Mouse (Mus musculus) embryonic facial prominence, embryonic 15.5 days (tissue): Measurements from ENCODE around the gene Cdhr2. TPM values are rescaled to one million over a fixed set of nuclear protein-coding genes. Genes with fewer than 3 reads are reported as not detected.

Source experiments
- ATAC-seq: fragments of 200-750 bp; cut with Nextera tagmentation; 2 replicates; pipeline ENCODE4 v1.8.0; 2017; ENCODE audit warnings: low read depth, moderate TSS enrichment; ENCODE audit not compliant: insufficient number of reproducible peaks, low FRiP score, low TSS enrichment
- H3K27ac ChIP-seq: fragments of 300-500 bp; sonication (generic); replicated peaks from 2 replicates; pipeline ENCODE4 v1.5.1; 2015; ENCODE audit warnings: mild to moderate bottlenecking, inconsistent platforms
- H3K27me3 ChIP-seq: fragments of 300-500 bp; sonication (generic); 2 replicates; pipeline ENCODE4 v1.6.1; 2015; ENCODE audit warnings: inconsistent platforms
- H3K36me3 ChIP-seq: fragments of 300-500 bp; sonication (generic); 2 replicates; pipeline ENCODE4 v1.6.1; 2015; ENCODE audit warnings: mild to moderate bottlenecking, inconsistent platforms
- H3K4me1 ChIP-seq: fragments of 300-500 bp; sonication (generic); 2 replicates; pipeline ENCODE4 v1.6.1; 2015; ENCODE audit warnings: inconsistent platforms
- H3K4me2 ChIP-seq: fragments of 300-500 bp; sonication (generic); replicated peaks from 2 replicates; pipeline ENCODE4 v1.6.1; 2015; ENCODE audit warnings: mild to moderate bottlenecking, inconsistent platforms
- H3K4me3 ChIP-seq: fragments of 300-500 bp; sonication (generic); replicated peaks from 2 replicates; pipeline ENCODE4 v1.5.1; 2015; ENCODE audit warnings: mild to moderate bottlenecking, inconsistent platforms
- H3K9ac ChIP-seq: fragments of 300-500 bp; sonication (generic); 2 replicates; pipeline ENCODE4 v1.6.1; 2015; ENCODE audit warnings: inconsistent platforms
- H3K9me3 ChIP-seq: fragments of 300-500 bp; sonication (generic); replicated peaks from 2 replicates; pipeline ENCODE4 v1.6.1; 2016; ENCODE audit warnings: inconsistent platforms
- WGBS: fragments of 180-500 bp; shearing (Covaris S2); methylation state at CpG from one replicate; pipeline ENCODE4 v1.1.7; 2015; 5-methylcytosine and 5-hydroxymethylcytosine counted together
- polyA plus RNA-seq: library from polyadenylated mRNA; unstranded; fragments of >200 nt; fragmentation: Nextera tagmentation; extraction: Ambion mirVana; gene quantifications from 2 replicates; pipeline ENCODE4 v1.2.1, GENCODE M21; 2015

The Cdhr2 gene
- 0.05 TPM in 1 of 2 replicates, not detected in the other for polyA plus RNA-seq

GRCm38 (mm10) chr13:54701243-54701642 lies at the start of gene Cdhr2:
Cdhr2 (plus strand) TSS chr13:54701461.
- Histone ChIP-seq H3K4me2 (no peak within 1 kb of the TSS), H3K27me3 (no peaks in the 10 kb centered on the region), H3K36me3 (no peaks in the 10 kb centered on the region), H3K4me3 (no peak within 1 kb of the TSS), H3K27ac (no peak within 1 kb of the TSS), H3K4me1 (no peaks in the 10 kb centered on the region), H3K9ac (no peak within 1 kb of the TSS), H3K9me3 (no peaks in the 10 kb centered on the region)
- 0 out of 2 replicates have a peak, but pooled peaks have one; percentile 45 for ATAC-seq
- 74% methylated on average over 5 of the region's 5 CpGs for WGBS

GRCm38 (mm10) chr13:54660877-54661276 lies 40.4 kb upstream of the Cdhr2 start:
- H3K4me3 ChIP-seq, result no peak overlapping the region
- no peak overlapping the region for H3K9ac ChIP-seq
- ATAC-seq, result no peak
- WGBS, result 60% methylated on average over 5 of the region's 5 CpGs
- no peak overlapping the region for H3K27ac ChIP-seq
- H3K27me3 ChIP-seq, result no peaks in the 10 kb centered on the region
- H3K9me3 ChIP-seq, result no peaks in the 10 kb centered on the region
- no peak overlapping the region for H3K4me2 ChIP-seq
- H3K4me1 ChIP-seq, result no peaks in the 10 kb centered on the region
- H3K36me3 ChIP-seq, result peaks cover 72% of the 10 kb centered on the region

GRCm38 (mm10) chr13:54661358-54661757 lies 39.9 kb upstream of the Cdhr2 start:
- no peaks in the 10 kb centered on the region for H3K27me3 ChIP-seq
- no peak for ATAC-seq
- H3K4me1 ChIP-seq, result no peaks in the 10 kb centered on the region
- H3K36me3 ChIP-seq, result peaks cover 67% of the 10 kb centered on the region
- no peak overlapping the region for H3K4me3 ChIP-seq
- H3K9ac ChIP-seq, result no peak overlapping the region
- no peak overlapping the region for H3K4me2 ChIP-seq
- H3K27ac ChIP-seq, result no peak overlapping the region
- WGBS, result 91% methylated on average over 12 of the region's 12 CpGs
- H3K9me3 ChIP-seq, result no peaks in the 10 kb centered on the region

DNA sequence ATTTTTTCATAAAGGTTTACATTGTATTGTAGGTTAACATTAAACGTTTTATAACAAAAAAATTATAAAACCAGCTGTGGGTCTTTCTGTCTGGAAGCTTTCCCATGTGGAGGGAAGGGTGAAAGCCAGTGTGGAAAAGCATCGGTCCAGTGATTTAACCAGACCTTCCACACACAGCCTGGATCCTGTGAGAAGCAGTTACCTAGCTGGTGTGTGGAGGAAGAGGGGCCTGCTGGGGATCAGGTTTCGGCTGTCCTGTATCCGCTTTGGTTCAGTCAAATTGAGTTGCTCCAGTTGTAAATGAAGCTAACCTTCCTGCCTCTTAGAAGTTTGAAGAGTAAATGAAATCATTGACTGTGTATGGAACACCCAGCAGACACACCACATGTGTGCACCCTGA lies 37.3 kb upstream of the Cdhr2 start:
- no peak overlapping the region for H3K4me3 ChIP-seq
- no peak for ATAC-seq
- peaks cover 48% of the 10 kb centered on the region for H3K36me3 ChIP-seq
- no peak overlapping the region for H3K9ac ChIP-seq
- H3K4me2 ChIP-seq, result no peak overlapping the region
- WGBS, result 58% methylated on average over 4 of the region's 4 CpGs
- no peaks in the 10 kb centered on the region for H3K27me3 ChIP-seq
- no peaks in the 10 kb centered on the region for H3K4me1 ChIP-seq
- no peak overlapping the region for H3K27ac ChIP-seq
- H3K9me3 ChIP-seq, result no peaks in the 10 kb centered on the region

- no peaks in the 10 kb centered on the region for H3K4me1 ChIP-seq
- no peak overlapping the region for H3K4me2 ChIP-seq
- H3K9me3 ChIP-seq, result no peaks in the 10 kb centered on the region
- no peak for ATAC-seq
- no peak overlapping the region for H3K4me3 ChIP-seq
- 78% methylated on average over 1 of the region's 1 CpGs for WGBS
- H3K27ac ChIP-seq, result no peak overlapping the region
- H3K9ac ChIP-seq, result no peak overlapping the region
- H3K36me3 ChIP-seq, result peaks cover 43% of the 10 kb centered on the region
- no peaks in the 10 kb centered on the region for H3K27me3 ChIP-seq
Measured at GRCm38 (mm10) chr13:54664509-54664908, 36.8 kb upstream of the Cdhr2 start.

- Histone ChIP-seq H3K4me3 (no peak overlapping the region), H3K36me3 (peaks cover 38% of the 10 kb centered on the region), H3K27ac (no peak overlapping the region), H3K9me3 (no peaks in the 10 kb centered on the region), H3K4me2 (no peak overlapping the region), H3K4me1 (no peaks in the 10 kb centered on the region), H3K27me3 (no peaks in the 10 kb centered on the region), H3K9ac (no peak overlapping the region)
- no peak for ATAC-seq
- WGBS, result 90% methylated on average over 7 of the region's 7 CpGs
Measured at GRCm38 (mm10) chr13:54665062-54665461, 36.2 kb upstream of the Cdhr2 start.

DNA sequence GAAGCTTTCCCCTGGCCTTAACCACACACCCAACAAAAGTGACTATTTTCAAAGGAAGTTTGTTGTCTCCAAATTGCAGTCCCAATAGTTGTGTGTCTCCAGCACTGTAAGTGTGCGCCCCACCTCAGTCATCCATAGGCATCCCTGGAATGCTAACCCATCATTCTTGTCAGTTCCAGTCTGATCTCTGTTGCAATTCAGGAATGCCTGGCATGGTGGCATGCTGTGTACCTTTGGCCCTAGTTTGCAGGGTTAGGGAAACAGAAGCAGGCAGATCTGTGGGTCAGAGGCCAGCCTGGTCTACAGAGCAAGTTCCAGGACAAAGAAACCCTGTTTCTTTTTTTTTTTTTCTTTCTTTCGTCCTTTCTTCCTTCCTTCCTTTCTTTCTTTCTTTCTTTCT lies 30.8 kb upstream of the Cdhr2 start:
- Histone ChIP-seq H3K9ac (no peak overlapping the region), H3K4me2 (no peak overlapping the region), H3K4me3 (no peak overlapping the region), H3K27me3 (no peaks in the 10 kb centered on the region), H3K9me3 (no peaks in the 10 kb centered on the region), H3K36me3 (peaks cover 7% of the 10 kb centered on the region; the same call in 1 of the 2 replicates), H3K27ac (no peak overlapping the region), H3K4me1 (no peaks in the 10 kb centered on the region)
- 50% methylated on average over 2 of the region's 2 CpGs for WGBS
- ATAC-seq, result no peak

- Histone ChIP-seq H3K9ac (no peak overlapping the region), H3K4me2 (no peak overlapping the region; the same call in 1 of the 2 replicates), H3K27ac (0 out of 2 replicates have a peak overlapping the region, but pooled peaks have one; percentile 24), H3K36me3 (peaks cover 24% of the 10 kb centered on the region), H3K4me3 (no peak overlapping the region), H3K27me3 (no peaks in the 10 kb centered on the region), H3K9me3 (no peaks in the 10 kb centered on the region), H3K4me1 (no peaks in the 10 kb centered on the region)
- ATAC-seq, result no peak; the same call in 1 of the 2 replicates
- WGBS, result 41% methylated on average over 11 of the region's 11 CpGs
Measured at GRCm38 (mm10) chr13:54675895-54676590, 25.2 kb upstream of the Cdhr2 start.

DNA sequence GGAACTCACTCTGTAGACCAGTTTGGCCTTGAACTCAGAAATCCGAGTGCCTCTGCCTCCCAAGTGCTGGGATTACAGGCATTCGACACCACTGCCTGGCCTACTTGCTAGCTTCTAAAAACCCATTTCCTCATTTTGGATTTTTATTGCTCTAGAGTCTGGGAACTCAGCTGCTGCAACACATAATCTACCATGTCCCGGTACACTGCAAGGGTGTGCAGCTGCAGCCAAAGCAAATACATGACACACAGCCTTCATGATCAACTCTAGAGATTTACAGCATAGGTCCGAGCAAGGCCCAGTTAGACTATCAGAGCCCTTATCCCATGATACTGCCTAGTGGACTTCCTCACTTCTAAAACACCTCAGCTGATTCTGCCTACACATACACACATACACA lies 23.0 kb upstream of the Cdhr2 start:
- Histone ChIP-seq H3K9me3 (no peaks in the 10 kb centered on the region), H3K27me3 (no peaks in the 10 kb centered on the region), H3K27ac (no peak overlapping the region), H3K36me3 (peaks cover 46% of the 10 kb centered on the region), H3K4me2 (no peak overlapping the region), H3K4me1 (no peaks in the 10 kb centered on the region), H3K4me3 (no peak overlapping the region), H3K9ac (no peak overlapping the region)
- ATAC-seq, result no peak
- WGBS, result 66% methylated on average over 4 of the region's 4 CpGs

DNA sequence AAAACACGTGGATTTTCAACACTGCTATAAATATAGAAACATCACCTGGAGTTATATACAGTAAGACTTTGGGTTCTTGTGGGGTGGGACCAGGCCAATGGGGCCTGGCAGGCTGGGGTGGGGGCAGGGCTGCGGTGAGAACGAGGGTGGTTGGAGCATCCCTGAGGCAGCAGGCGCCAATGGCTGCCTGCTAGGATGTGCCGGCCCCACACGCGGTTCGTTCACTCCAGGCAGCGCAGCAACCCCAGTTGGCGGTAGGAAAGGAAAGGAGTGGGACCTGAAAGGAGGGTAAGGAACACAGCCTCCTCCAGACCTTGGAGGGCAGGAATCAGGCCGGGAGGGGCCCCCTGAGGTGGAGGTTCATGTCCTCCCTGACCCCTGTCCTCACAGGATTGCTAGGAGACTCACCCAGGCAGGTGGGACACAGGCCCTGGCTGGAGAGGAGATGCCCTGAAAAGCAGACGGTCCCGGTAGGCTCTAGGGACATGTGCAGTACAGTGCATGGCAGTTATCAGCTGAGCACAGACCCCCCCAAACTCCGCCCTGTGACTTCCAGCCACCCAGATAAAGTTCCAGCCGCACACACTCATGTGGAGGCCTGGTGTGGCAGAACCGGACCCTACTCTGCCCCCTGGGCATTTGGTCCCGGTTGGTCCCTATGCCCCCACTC lies 20.9 kb upstream of the Cdhr2 start:
- H3K9me3 ChIP-seq, result no peaks in the 10 kb centered on the region
- peaks cover 56% of the 10 kb centered on the region for H3K36me3 ChIP-seq
- peaks cover 10% of the 10 kb centered on the region for H3K4me1 ChIP-seq
- no peak for ATAC-seq
- H3K4me3 ChIP-seq, result no peak overlapping the region
- no peak overlapping the region for H3K27ac ChIP-seq
- no peak overlapping the region for H3K4me2 ChIP-seq
- 78% methylated on average over 17 of the region's 17 CpGs for WGBS
- H3K27me3 ChIP-seq, result no peaks in the 10 kb centered on the region
- no peak overlapping the region for H3K9ac ChIP-seq

GRCm38 (mm10) chr13:54681291-54681690 lies 20.0 kb upstream of the Cdhr2 start:
- Histone ChIP-seq H3K4me2 (no peak overlapping the region), H3K9me3 (no peaks in the 10 kb centered on the region), H3K4me1 (peaks cover 19% of the 10 kb centered on the region), H3K27me3 (no peaks in the 10 kb centered on the region), H3K27ac (no peak overlapping the region), H3K4me3 (no peak overlapping the region), H3K36me3 (peaks cover 56% of the 10 kb centered on the region), H3K9ac (no peak overlapping the region)
- WGBS, result 87% methylated on average over 8 of the region's 8 CpGs
- no peak for ATAC-seq
